Mouse (Mus musculus) monocyte, adult 59 days (primary cell): ENCODE results near the gene Gpr39. TPM values are rescaled to one million over a fixed set of nuclear protein-coding genes. Genes with fewer than 3 reads are reported as not detected.

ENCODE experiments used
- total RNA-seq, 2 experiments: library from RNA; stranded (reverse); gene quantifications; one replicate each; pipeline ENCODE4 v1.2.4; 2023

Gpr39 gene
- total RNA-seq, result not detected

GRCm38 (mm10) chr1:125676790-125677273, at the start of gene Gpr39:
TSS of gene Gpr39 (plus strand) at chr1:125676995.

GRCm38 (mm10) chr1:125912601-125913600, 236.1 kb downstream of the Gpr39 start, which contains the start of gene Lypd1:
TSS of gene Lypd1 (minus strand) at chr1:125913101.

Other genes with a start within 250 kb of the Gpr39 start
- 100 to 1,000 TPM; 764 to 830 TPM for gene Actr3, start 241.3 kb upstream of the Gpr39 start, total RNA-seq
- 1 to 10 TPM; 8.4 to 10.0 TPM for gene Slc35f5, start 116.4 kb upstream of the Gpr39 start, total RNA-seq
- not detected for gene Lypd1, start 236.1 kb downstream of the Gpr39 start, total RNA-seq